Comparison of ENCODE assay signal across 9 mouse cellular contexts in the genomic region with DNA sequence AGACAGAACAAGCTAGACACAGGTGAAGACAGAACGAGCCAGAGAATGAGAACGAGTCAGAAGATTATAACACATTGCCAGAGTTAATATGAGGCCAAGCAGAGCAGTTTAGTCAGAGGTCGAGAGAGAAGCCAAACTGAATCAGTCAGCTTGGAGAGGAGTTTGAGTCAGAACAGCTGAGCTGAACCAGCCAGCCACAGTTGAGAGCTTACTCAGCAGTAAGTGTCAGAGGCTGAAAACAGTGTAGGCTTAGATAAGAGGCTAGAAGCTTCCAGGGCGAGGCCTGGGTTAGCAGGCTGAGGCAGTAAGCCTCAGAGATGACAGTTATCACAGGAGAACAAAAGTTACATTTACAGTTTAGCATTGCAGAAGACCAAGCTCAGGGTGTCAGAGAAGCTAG. TPM values are rescaled to one million over a fixed set of nuclear protein-coding genes. Genes with fewer than 3 reads are reported as not detected.
A peak's percentile ranks its signal among the peaks of the same experiment; 100 is the strongest.
DNase-seq lines count a peak whose midpoint lies in the region; ATAC-seq and TF ChIP-seq lines count a peak whose summit lies in the region.
"Had no signal": no experiment of that assay in that cellular context is flagged by ENCODE, and none has a peak within 500 bp of the region (broad histone marks: within the 10 kb centered on the region; RNA-seq: fewer than 3 reads in every experiment).

No protein-coding gene starts in this region.

- no peak overlapping the region for H3K4me2 ChIP-seq in heart, embryonic 13.5 days
- H3K4me2 ChIP-seq in intestine, embryonic 16.5 days (ENCODE audit: low read depth, low read length): no peak overlapping the region

- peaks cover 15% of the 10 kb centered on the region for H3K36me3 ChIP-seq in heart, embryonic 13.5 days
- peaks cover 9% of the 10 kb centered on the region for H3K36me3 ChIP-seq in intestine, embryonic 16.5 days (ENCODE audit: control insufficient read depth, insufficient read depth, low read length)
- peaks cover 30% of the 10 kb centered on the region for H3K36me3 ChIP-seq in small intestine, adult 2 months (ENCODE audit: control insufficient read depth, insufficient read depth, low read length)

- intact Hi-C loops in heart, postnatal 10 days (cut with DNase I): no loop called here

- peak; percentile 54; the same call in 1 of the 2 replicates for ATAC-seq in heart, embryonic 13.5 days (ENCODE audit: extremely low read depth, insufficient number of reproducible peaks, low FRiP score, low TSS enrichment)
- peak; percentile 88 for ATAC-seq in intestine, embryonic 16.5 days

- H3K4me1 ChIP-seq in heart, embryonic 13.5 days: 0 out of 2 replicates have a peak, but pooled peaks cover 3% of the 10 kb centered on the region
- 0 out of 2 replicates have a peak, but pooled peaks cover 4% of the 10 kb centered on the region for H3K4me1 ChIP-seq in intestine, embryonic 16.5 days (ENCODE audit: control insufficient read depth, insufficient read depth, low read length)
- peaks cover 17% of the 10 kb centered on the region; the same call in 1 of the 2 replicates for H3K4me1 ChIP-seq in small intestine, adult 2 months (ENCODE audit: control insufficient read depth, insufficient read depth, insufficient read length, low read length)

- WGBS in heart, embryonic 13.5 days: 67% methylated on average over 4 of the region's 4 CpGs
- 77% methylated on average over 4 of the region's 4 CpGs for WGBS in intestine, embryonic 16.5 days
- 42% methylated on average over 4 of the region's 4 CpGs for WGBS in small intestine, adult 2 months

- TF ChIP-seq POLR2A in small intestine, adult 2 months (IDR thresholded peaks at IDR 0.05; ENCODE audit: low read depth, low read length): no peak

- no peak for TF ChIP-seq CTCF in small intestine, adult 2 months (IDR thresholded peaks at IDR 0.05; ENCODE audit: extremely low read depth, insufficient read length, insufficient replicate concordance, low read depth, low read length)

- no peak overlapping the region; the same call in 1 of the 2 replicates for H3K27ac ChIP-seq in heart, embryonic 13.5 days (replicated peaks)
- H3K27ac ChIP-seq in intestine, embryonic 16.5 days (ENCODE audit: low read length): no peak overlapping the region
- peak overlapping the region; percentile 100 for H3K27ac ChIP-seq in small intestine, adult 2 months (ENCODE audit: insufficient read depth, low read depth, low read length)

- no peak overlapping the region for H3K4me3 ChIP-seq in heart, embryonic 13.5 days
- no peak overlapping the region for H3K4me3 ChIP-seq in intestine, embryonic 16.5 days (ENCODE audit: low read length)
- no peak overlapping the region for H3K4me3 ChIP-seq in small intestine, adult 2 months (ENCODE audit: low read depth, low read length)

- H3K9me3 ChIP-seq in heart, embryonic 13.5 days: no peaks in the 10 kb centered on the region
- no peaks in the 10 kb centered on the region for H3K9me3 ChIP-seq in intestine, embryonic 16.5 days (ENCODE audit: control insufficient read depth, low read length)

- H3K9ac ChIP-seq in heart, embryonic 13.5 days: no peak overlapping the region
- no peak overlapping the region for H3K9ac ChIP-seq in intestine, embryonic 16.5 days (ENCODE audit: low read depth, low read length)

- no peak for DNase-seq in heart, postnatal 10 days
- peak; percentile 26 for DNase-seq in NIH3T3 (ENCODE audit: low read depth)
- no peak for DNase-seq in MN1 (ENCODE audit: low spot score)
- no peak for DNase-seq in left cerebral cortex, adult 18-20 months (ENCODE audit: low spot score in 2 of 2)
- DNase-seq: cerebellum, adult 9-11 months; gastrocnemius, postnatal 14 days had no signal

- H3K27me3 ChIP-seq in heart, embryonic 13.5 days (replicated peaks): no peaks in the 10 kb centered on the region
- H3K27me3 ChIP-seq in intestine, embryonic 16.5 days (replicated peaks; ENCODE audit: control insufficient read depth, insufficient read depth, low read length): no peaks in the 10 kb centered on the region
- H3K27me3 ChIP-seq in small intestine, adult 2 months (ENCODE audit: control insufficient read depth, insufficient read depth, low read length): no peaks in the 10 kb centered on the region

RNA-seq across cellular contexts. Expression of gene Rps3a1, which starts 33.9 kb away (rescaled TPM):
- 788 and 847 TPM in 2 replicates for polyA plus RNA-seq in heart, embryonic 13.5 days (2015; fragmentation: Nextera tagmentation; extraction: Ambion mirVana)
- total RNA-seq in heart, postnatal 10 days (2021): 100 to 1,000 TPM; 617 to 667 TPM
- 1,081 and 1,200 TPM in 2 replicates for polyA plus RNA-seq in intestine, embryonic 16.5 days (2015; fragmentation: Nextera tagmentation; extraction: Ambion mirVana)
- polyA plus RNA-seq in small intestine, adult 2 months (2012; rRNA removed): 72.2 and 82.5 TPM in 2 replicates
- total RNA-seq in left cerebral cortex, adult 18-20 months (2021): 100 to 1,000 TPM; 416 to 437 TPM
